Mouse (Mus musculus) liver, embryonic 14.5 days (tissue): ENCODE measurements around the gene Wdr73. TPM values are rescaled to one million over a fixed set of nuclear protein-coding genes. Genes with fewer than 3 reads are reported as not detected.

ENCODE experiments used
- ATAC-seq: fragments of 200-750 bp; cut with Nextera tagmentation; 2 replicates; pipeline ENCODE4 v1.8.0; 2017; ENCODE audit warnings: moderate number of reproducible peaks, mild to moderate bottlenecking, moderate library complexity; ENCODE audit not compliant: insufficient read depth
- DNase-seq, 3 experiments: peaks; one replicate each; pipeline ENCODE4 v3.0.0-alpha.2; 2012 to 2013; ENCODE audit warnings: low read depth in 3 of 3, low spot score in 3 of 3
- H3K27ac ChIP-seq: fragments of 300-500 bp; sonication (generic); 2 replicates; pipeline ENCODE4 v1.5.1; 2014; ENCODE audit warnings: moderate library complexity, mild to moderate bottlenecking, control low read depth, inconsistent platforms
- H3K27me3 ChIP-seq: fragments of 300-500 bp; sonication (generic); 2 replicates; pipeline ENCODE4 v1.6.1; 2014; ENCODE audit warnings: mild to moderate bottlenecking, low read length, moderate library complexity; ENCODE audit not compliant: control insufficient read depth, insufficient read depth
- H3K36me3 ChIP-seq: fragments of 300-500 bp; sonication (generic); replicated peaks from 2 replicates; pipeline ENCODE4 v1.6.1; 2014; ENCODE audit warnings: low read depth; ENCODE audit not compliant: control insufficient read depth, insufficient read depth
- H3K4me1 ChIP-seq, 2 experiments: fragments of 200-500 bp in 1 of 2; fragments of 300-500 bp in 1 of 2; sonication (generic) in 1 of 2; replicated peaks; 2 replicates each; pipeline ENCODE4 v1.6.1; 2012 to 2014; ENCODE audit warnings: antibody characterized with exemption in 1 of 2, inconsistent platforms in 1 of 2, low read length in 1 of 2; ENCODE audit not compliant: control insufficient read depth in 2 of 2, insufficient read depth in 2 of 2
- H3K4me2 ChIP-seq: fragments of 300-500 bp; sonication (generic); 2 replicates; pipeline ENCODE4 v1.6.1; 2014; ENCODE audit warnings: low read depth, mild to moderate bottlenecking, control low read depth, moderate library complexity
- H3K4me3 ChIP-seq, 2 experiments: fragments of 200-500 bp in 1 of 2; fragments of 300-500 bp in 1 of 2; sonication (generic) in 1 of 2; 2 replicates each; pipeline ENCODE4 v1.5.1; 2012 to 2014; ENCODE audit warnings: low read depth in 2 of 2, low read length in 2 of 2, mild to moderate bottlenecking in 2 of 2, control low read depth in 1 of 2, inconsistent platforms in 1 of 2, moderate library complexity in 1 of 2; ENCODE audit not compliant: insufficient read depth in 1 of 2
- H3K9ac ChIP-seq: fragments of 300-500 bp; sonication (generic); replicated peaks from 2 replicates; pipeline ENCODE4 v1.6.1; 2014; ENCODE audit warnings: mild to moderate bottlenecking, control low read depth, moderate library complexity
- H3K9me3 ChIP-seq: fragments of 300-500 bp; sonication (generic); 2 replicates; pipeline ENCODE4 v1.6.1; 2016; ENCODE audit warnings: low read length, mixed read lengths; ENCODE audit not compliant: control insufficient read depth
- CTCF ChIP-seq: IDR thresholded peaks from 2 replicates; pipeline ENCODE4 v1.5.1; 2016; ENCODE audit warnings: antibody characterized with exemption, low read depth, control low read depth
- EP300 ChIP-seq: IDR thresholded peaks from 2 replicates; pipeline ENCODE4 v1.6.1; 2016; ENCODE audit warnings: antibody characterized with exemption, low read depth
- WGBS: fragments of 180-500 bp; shearing (Covaris S2); extraction: QIAGEN DNeasy Blood & Tissue Kit; methylation state at CpG from one replicate; pipeline ENCODE4 v1.1.7; 2014; ENCODE audit not compliant: insufficient replicate concordance; 5-methylcytosine and 5-hydroxymethylcytosine counted together
- polyA plus RNA-seq, 2 experiments: library from polyadenylated mRNA; depleted of rRNA in 1 of 2; stranded (reverse) in 1 of 2; unstranded in 1 of 2; fragments of >200 nt; fragmentation: Nextera tagmentation in 1 of 2; extraction: Ambion mirVana in 1 of 2; gene quantifications; 2 replicates each; pipeline versions ENCODE4 v1.2.1 to v1.2.3; 2012 to 2014

Wdr73 gene
- polyA plus RNA-seq, 2 experiments: 10.7 to 11.8 TPM

- no peak for DNase-seq
- ATAC-seq: no peak
- H3K27ac ChIP-seq: no peak overlapping the region
- H3K4me2 ChIP-seq: no peak overlapping the region
- H3K36me3 ChIP-seq: no peaks in the 10 kb centered on the region
- H3K9me3 ChIP-seq: no peaks in the 10 kb centered on the region
- TF ChIP-seq CTCF (no peak), EP300 (no peak)
- no peaks in the 10 kb centered on the region for H3K27me3 ChIP-seq
- H3K4me1 ChIP-seq: peaks cover 0 to 2% of the 10 kb centered on the region in 2 experiments; a peak in 1 of 4 replicates
- 75% methylated on average over 12 of the region's 12 CpGs for WGBS
- no peak overlapping the region for H3K9ac ChIP-seq
- H3K4me3 ChIP-seq: no peak overlapping the region
These were observed 56.4 kb downstream of the Wdr73 start for GRCm38 (mm10) chr7:80844691-80845090.

GRCm38 (mm10) chr7:80843910-80844640 is 57.0 kb downstream of the Wdr73 start:
- no peak overlapping the region for H3K27ac ChIP-seq
- DNase-seq (no peak), ATAC-seq (no peak)
- no peaks in the 10 kb centered on the region for H3K36me3 ChIP-seq
- WGBS: 76% methylated on average over 8 of the region's 8 CpGs
- no peak overlapping the region for H3K4me2 ChIP-seq
- H3K9ac ChIP-seq: no peak overlapping the region
- H3K27me3 ChIP-seq: no peaks in the 10 kb centered on the region
- H3K4me3 ChIP-seq: no peak overlapping the region
- TF ChIP-seq EP300 (no peak), CTCF (no peak)
- H3K9me3 ChIP-seq: no peaks in the 10 kb centered on the region
- 0 out of 4 replicates have a peak, but pooled peaks cover 0 to 2% of the 10 kb centered on the region in 2 experiments for H3K4me1 ChIP-seq

GRCm38 (mm10) chr7:80843176-80843575 is 57.9 kb downstream of the Wdr73 start:
- Histone ChIP-seq H3K27me3 (no peaks in the 10 kb centered on the region), H3K4me2 (no peak overlapping the region), H3K9ac (no peak overlapping the region), H3K9me3 (no peaks in the 10 kb centered on the region), H3K4me1 (0 out of 4 replicates have a peak, but pooled peaks cover 0 to 2% of the 10 kb centered on the region in 2 experiments), H3K27ac (no peak overlapping the region), H3K4me3 (no peak overlapping the region), H3K36me3 (no peaks in the 10 kb centered on the region)
- ATAC-seq (no peak), DNase-seq (no peak)
- TF ChIP-seq CTCF: no peak
- TF ChIP-seq EP300: no peak
- WGBS: 63% methylated on average over 1 of the region's 1 CpGs

DNA sequence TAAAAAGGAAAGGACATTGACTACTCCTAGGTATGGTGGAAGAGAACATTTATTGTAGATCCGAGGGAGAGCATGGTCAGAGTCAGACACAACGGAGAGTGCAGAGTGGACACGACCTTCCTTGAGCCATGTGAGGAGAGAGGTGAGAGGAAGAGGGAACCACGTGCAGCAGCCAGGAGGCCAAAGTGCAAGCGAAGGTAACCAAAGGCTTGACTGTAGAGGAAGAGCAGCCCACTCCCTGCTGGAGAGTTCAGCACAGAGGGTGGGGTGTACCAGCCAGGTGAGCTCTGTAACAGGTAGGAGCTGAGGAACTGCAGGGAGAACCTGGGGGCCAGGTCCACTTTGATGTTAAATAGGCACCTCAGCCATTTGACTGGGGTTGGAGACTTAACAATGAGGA is 58.9 kb downstream of the Wdr73 start:
- Histone ChIP-seq H3K36me3 (no peaks in the 10 kb centered on the region), H3K4me3 (no peak overlapping the region), H3K27me3 (no peaks in the 10 kb centered on the region), H3K9ac (no peak overlapping the region), H3K4me1 (0 out of 4 replicates have a peak, but pooled peaks cover 0 to 2% of the 10 kb centered on the region in 2 experiments), H3K4me2 (no peak overlapping the region), H3K9me3 (no peaks in the 10 kb centered on the region), H3K27ac (no peak overlapping the region)
- ATAC-seq: no peak
- TF ChIP-seq EP300 (no peak), CTCF (no peak)
- DNase-seq: no peak
- 42% methylated on average over 5 of the region's 5 CpGs for WGBS

GRCm38 (mm10) chr7:80840937-80841336 is 60.1 kb downstream of the Wdr73 start:
- DNase-seq: no peak
- WGBS: 60% methylated on average over 4 of the region's 4 CpGs

More at GRCm38 (mm10) chr7:80840937-80841336, 60.1 kb downstream of the Wdr73 start:
- Histone ChIP-seq H3K27me3 (no peaks in the 10 kb centered on the region), H3K9me3 (no peaks in the 10 kb centered on the region), H3K27ac (no peak overlapping the region), H3K4me2 (no peak overlapping the region), H3K36me3 (no peaks in the 10 kb centered on the region), H3K4me3 (no peak overlapping the region), H3K4me1 (0 out of 4 replicates have a peak, but pooled peaks cover 0 to 2% of the 10 kb centered on the region in 2 experiments), H3K9ac (no peak overlapping the region)
- TF ChIP-seq CTCF (no peak), EP300 (no peak)
- ATAC-seq: no peak

Other genes with a start within 250 kb of the Wdr73 start
- 1.7 and 1.9 TPM in 2 replicates for gene Crtc3, start 212.4 kb downstream of the Wdr73 start, polyA plus RNA-seq (2012; rRNA removed)
- 2.4 and 4.2 TPM in 2 replicates for gene Crtc3, start 212.4 kb downstream of the Wdr73 start, polyA plus RNA-seq (2014; fragmentation: Nextera tagmentation; extraction: Ambion mirVana)
- 4.6 and 5.5 TPM in 2 replicates for gene Iqgap1, start 75.3 kb downstream of the Wdr73 start, polyA plus RNA-seq (2012; rRNA removed)
- gene Iqgap1, start 75.3 kb downstream of the Wdr73 start, polyA plus RNA-seq (2014; fragmentation: Nextera tagmentation; extraction: Ambion mirVana): 11.2 and 11.6 TPM in 2 replicates
- 1.2 and 1.3 TPM in 2 replicates for gene Zscan2, start 40.3 kb downstream of the Wdr73 start, polyA plus RNA-seq (2012; rRNA removed)
- gene Zscan2, start 40.3 kb downstream of the Wdr73 start, polyA plus RNA-seq (2014; fragmentation: Nextera tagmentation; extraction: Ambion mirVana): 0.08 and 0.13 TPM in 2 replicates
- gene Nmb, start 3.8 kb upstream of the Wdr73 start, polyA plus RNA-seq (2012; rRNA removed): 1.3 and 2.1 TPM in 2 replicates
- 1.9 and 2.0 TPM in 2 replicates for gene Nmb, start 3.8 kb upstream of the Wdr73 start, polyA plus RNA-seq (2014; fragmentation: Nextera tagmentation; extraction: Ambion mirVana)
- gene Sec11a, start 46.5 kb upstream of the Wdr73 start, polyA plus RNA-seq (2012; rRNA removed): 50.0 and 51.0 TPM in 2 replicates
- gene Sec11a, start 46.5 kb upstream of the Wdr73 start, polyA plus RNA-seq (2014; fragmentation: Nextera tagmentation; extraction: Ambion mirVana): 89.0 and 90.4 TPM in 2 replicates
- 8.3 and 11.3 TPM in 2 replicates for gene Zfp592, start 92.4 kb upstream of the Wdr73 start, polyA plus RNA-seq (2012; rRNA removed)
- 6.4 and 6.6 TPM in 2 replicates for gene Zfp592, start 92.4 kb upstream of the Wdr73 start, polyA plus RNA-seq (2014; fragmentation: Nextera tagmentation; extraction: Ambion mirVana)
- gene Alpk3, start 156.3 kb upstream of the Wdr73 start, polyA plus RNA-seq (2012; rRNA removed): 0.03 and 0.04 TPM in 2 replicates
- gene Alpk3, start 156.3 kb upstream of the Wdr73 start, polyA plus RNA-seq (2014; fragmentation: Nextera tagmentation; extraction: Ambion mirVana): 0.03 and 0.08 TPM in 2 replicates
- 0.54 and 0.64 TPM in 2 replicates for gene Slc28a1, start 213.5 kb upstream of the Wdr73 start, polyA plus RNA-seq (2012; rRNA removed)
- gene Slc28a1, start 213.5 kb upstream of the Wdr73 start, polyA plus RNA-seq (2014; fragmentation: Nextera tagmentation; extraction: Ambion mirVana): 0.50 and 0.58 TPM in 2 replicates